In the genomic region with DNA sequence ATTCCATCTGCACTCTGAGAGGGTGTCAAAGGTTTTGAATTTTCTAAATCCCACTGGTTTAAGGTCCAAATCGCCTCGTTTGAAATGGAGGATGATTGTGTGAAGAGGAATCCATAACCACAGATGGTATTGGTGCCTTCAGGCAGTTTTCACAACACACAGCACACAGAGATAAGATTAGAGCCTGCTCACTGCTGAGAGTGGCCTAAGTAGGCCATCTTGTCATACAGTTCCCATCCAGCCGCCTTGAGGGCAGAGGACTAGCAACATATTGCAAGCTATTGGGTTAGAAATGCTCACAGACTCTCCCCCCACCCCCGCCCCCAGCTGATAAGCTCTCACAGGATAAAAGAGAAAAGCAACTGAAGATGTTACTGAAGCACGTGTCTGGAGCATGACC, we compare ENCODE assay signal across 12 mouse cellular contexts.
DNase-seq lines count a peak whose midpoint lies in the region; ATAC-seq and TF ChIP-seq lines count a peak whose summit lies in the region.
"Had no signal": no experiment of that assay in that cellular context is flagged by ENCODE, and none has a peak within 500 bp of the region (broad histone marks: within the 10 kb centered on the region; RNA-seq: fewer than 3 reads in every experiment).

No protein-coding gene starts in this region.

- no peak for TF ChIP-seq CTCF in lung, embryonic 14.5 days (IDR thresholded peaks at IDR 0.05; ENCODE audit: low read depth)
- TF ChIP-seq CTCF in lung, postnatal 0 days (IDR thresholded peaks at IDR 0.05) = no peak

- H3K36me3 ChIP-seq in lung, embryonic 14.5 days (ENCODE audit: insufficient read depth) = no peaks in the 10 kb centered on the region
- H3K36me3 ChIP-seq in lung, postnatal 0 days (ENCODE audit: insufficient read depth, low read length) = no peaks in the 10 kb centered on the region
- no peaks in the 10 kb centered on the region for H3K36me3 ChIP-seq in hindbrain, embryonic 11.5 days (ENCODE audit: control insufficient read depth, insufficient read depth, low read length)
- H3K36me3 ChIP-seq: embryonic facial prominence, embryonic 15.5 days had no signal

- WGBS in lung, embryonic 14.5 days = 26% methylated on average over 5 of the region's 5 CpGs
- 36% methylated on average over 5 of the region's 5 CpGs for WGBS in lung, postnatal 0 days
- WGBS in hindbrain, embryonic 11.5 days = 61% methylated on average over 5 of the region's 5 CpGs

- H3K4me1 ChIP-seq in lung, embryonic 14.5 days (ENCODE audit: insufficient read depth) = no peaks in the 10 kb centered on the region
- no peaks in the 10 kb centered on the region for H3K4me1 ChIP-seq in lung, postnatal 0 days (ENCODE audit: insufficient read depth, low read depth, low read length)
- no peaks in the 10 kb centered on the region for H3K4me1 ChIP-seq in hindbrain, embryonic 11.5 days (replicated peaks; ENCODE audit: control insufficient read depth, insufficient read depth, low read length)
- H3K4me1 ChIP-seq: embryonic facial prominence, embryonic 15.5 days had no signal

- H3K27me3 ChIP-seq in lung, embryonic 14.5 days (ENCODE audit: insufficient read depth, low read length) = no peaks in the 10 kb centered on the region
- no peaks in the 10 kb centered on the region for H3K27me3 ChIP-seq in lung, postnatal 0 days (replicated peaks; ENCODE audit: insufficient read depth, low read length)
- H3K27me3 ChIP-seq in hindbrain, embryonic 11.5 days (ENCODE audit: control insufficient read depth, insufficient read depth, low read length) = no peaks in the 10 kb centered on the region
- H3K27me3 ChIP-seq: embryonic facial prominence, embryonic 15.5 days had no signal

- peak; percentile 62; the same call in 1 of the 2 replicates for ATAC-seq in lung, embryonic 14.5 days (ENCODE audit: insufficient read depth)
- ATAC-seq in lung, postnatal 0 days = no peak
- ATAC-seq in hindbrain, embryonic 11.5 days (ENCODE audit: low FRiP score) = 0 out of 2 replicates have a peak, but pooled peaks have one; percentile 47
- ATAC-seq: forebrain, embryonic 14.5 days had no signal

- H3K4me3 ChIP-seq in lung, embryonic 14.5 days (ENCODE audit: low read depth, low read length) = no peak overlapping the region
- no peak overlapping the region for H3K4me3 ChIP-seq in lung, postnatal 0 days (ENCODE audit: low read depth, low read length)
- no peak overlapping the region for H3K4me3 ChIP-seq in hindbrain, embryonic 11.5 days (ENCODE audit: low read depth, low read length)
- H3K4me3 ChIP-seq: embryonic facial prominence, embryonic 15.5 days had no signal

- no peak overlapping the region for H3K27ac ChIP-seq in lung, embryonic 14.5 days (ENCODE audit: low read depth)
- no peak overlapping the region for H3K27ac ChIP-seq in lung, postnatal 0 days (ENCODE audit: low read length)
- no peak overlapping the region for H3K27ac ChIP-seq in hindbrain, embryonic 11.5 days (ENCODE audit: low read depth, low read length)
- H3K27ac ChIP-seq: embryonic facial prominence, embryonic 15.5 days had no signal

- H3K9me3 ChIP-seq in lung, embryonic 14.5 days (ENCODE audit: low read depth, low read length) = no peaks in the 10 kb centered on the region
- no peaks in the 10 kb centered on the region for H3K9me3 ChIP-seq in lung, postnatal 0 days (ENCODE audit: low read length)
- no peaks in the 10 kb centered on the region for H3K9me3 ChIP-seq in hindbrain, embryonic 11.5 days (ENCODE audit: control insufficient read depth, low read length)
- H3K9me3 ChIP-seq: embryonic facial prominence, embryonic 15.5 days had no signal

- no peak overlapping the region for H3K4me2 ChIP-seq in lung, embryonic 14.5 days
- H3K4me2 ChIP-seq in lung, postnatal 0 days (replicated peaks; ENCODE audit: low read depth, low read length) = no peak overlapping the region
- no peak overlapping the region for H3K4me2 ChIP-seq in hindbrain, embryonic 11.5 days (replicated peaks; ENCODE audit: low read depth, low read length)
- H3K4me2 ChIP-seq: embryonic facial prominence, embryonic 15.5 days; heart, embryonic 11.5 days had no signal

- no peak overlapping the region for H3K9ac ChIP-seq in lung, embryonic 14.5 days
- no peak overlapping the region for H3K9ac ChIP-seq in lung, postnatal 0 days (replicated peaks; ENCODE audit: low read depth)
- H3K9ac ChIP-seq in hindbrain, embryonic 11.5 days (ENCODE audit: low read depth, low read length) = no peak overlapping the region
- H3K9ac ChIP-seq: embryonic facial prominence, embryonic 15.5 days had no signal

- TF ChIP-seq EP300 in lung, postnatal 0 days (IDR thresholded peaks at IDR 0.05) = no peak

- peak; percentile 5 for DNase-seq in lung, embryonic 14.5 days
- no peak for DNase-seq in lung, postnatal 0 days (ENCODE audit: low spot score)
- DNase-seq in cerebellum, adult 8-10 months = peak; percentile 3
- no peak for DNase-seq in hindbrain, embryonic 11.5 days (ENCODE audit: low spot score)
- peak; percentile 81 for DNase-seq in retina, postnatal 1 day
- no peak for DNase-seq in T-cell, adult 2 months (ENCODE audit: low spot score)
- no peak for DNase-seq in thymus, postnatal 25 days
- DNase-seq: kidney, adult 8-10 months; thymus, postnatal 14 days had no signal

Comparison
In these comparisons a context has a peak if more than half of its experiments do, and no peak if none do; other contexts are left out.
1. DNase-seq: peak in lung, embryonic 14.5 days (single experiment), cerebellum, adult 8-10 months (single experiment) and retina, postnatal 1 day (single experiment); none in lung, postnatal 0 days (single experiment), hindbrain, embryonic 11.5 days (single experiment), T-cell, adult 2 months (single experiment) and thymus, postnatal 25 days (single experiment).